10 mouse cellular contexts compared by ENCODE assay signal in genomic region chr13:92967025-92967610, GRCm38 (mm10).
DNase-seq lines count a peak whose midpoint lies in the region.
"Had no signal": no experiment of that assay in that cellular context is flagged by ENCODE, and none has a peak within 500 bp of the region (broad histone marks: within the 10 kb centered on the region; RNA-seq: fewer than 3 reads in every experiment).

No protein-coding gene starts in this region.

- peak; percentile 43 to 53 for DNase-seq in heart, postnatal 14 days
- DNase-seq in heart, postnatal 36 days: no peak
- peak; percentile 23 for DNase-seq in ovary, postnatal 14 days (ENCODE audit: low spot score)
- DNase-seq in ovary, postnatal 36 days (ENCODE audit: low spot score): no peak
- DNase-seq in gastrocnemius, postnatal 14 days: peak; percentile 89
- no peak for DNase-seq in right cerebral cortex, adult 18-20 months
- DNase-seq in layer of hippocampus, adult 9-10 months (ENCODE audit: low spot score): no peak
- DNase-seq: kidney, adult 9 months; lung, embryonic 14.5 days; thymus, adult 2 months had no signal

- intact Hi-C loops in heart, postnatal 14 days (cut with DNase I): no loop called here
- intact Hi-C loops in heart, postnatal 36 days (cut with DNase I): no loop called here
- intact Hi-C loops in gastrocnemius, postnatal 14 days (cut with DNase I; ENCODE audit: low total_unique reads): no loop called here

Comparison
In these comparisons a context has a peak if more than half of its experiments do, and no peak if none do; other contexts are left out.
1. DNase-seq: peak in heart, postnatal 14 days (2 of 2), ovary, postnatal 14 days (single experiment) and gastrocnemius, postnatal 14 days (single experiment); none in heart, postnatal 36 days (0 of 2), ovary, postnatal 36 days (single experiment), right cerebral cortex, adult 18-20 months (single experiment) and layer of hippocampus, adult 9-10 months (single experiment).